Comparison of ENCODE assay signal across 8 mouse cellular contexts in genomic region chrX:7658031-7658784, GRCm38 (mm10). TPM values are rescaled to one million over a fixed set of nuclear protein-coding genes. Genes with fewer than 3 reads are reported as not detected.
DNase-seq lines count a peak whose midpoint lies in the region; ATAC-seq and TF ChIP-seq lines count a peak whose summit lies in the region.

No protein-coding gene starts in this region.

- no peaks in the 10 kb centered on the region for H3K9me3 ChIP-seq in G1E (replicated peaks)
- no peaks in the 10 kb centered on the region for H3K9me3 ChIP-seq in heart, embryonic 14.5 days (ENCODE audit: control insufficient read depth, low read length)

- H3K27me3 ChIP-seq in G1E (ENCODE audit: insufficient read depth, low read length): peaks cover 28% of the 10 kb centered on the region; the same call in 1 of the 2 replicates
- no peaks in the 10 kb centered on the region for H3K27me3 ChIP-seq in heart, embryonic 14.5 days (ENCODE audit: control insufficient read depth, insufficient read depth, low read length)

- 20% methylated on average over 13 of the region's 15 CpGs for WGBS in heart, embryonic 14.5 days

- DNase-seq in G1E (ENCODE audit: low spot score): no peak
- DNase-seq in embryo, embryonic 11 days: peak; percentile 68
- peak; percentile 80 for DNase-seq in kidney, postnatal 10 days
- no peak for DNase-seq in cerebellum, adult 18-20 months
- DNase-seq in layer of hippocampus, postnatal 36 days: no peak

- no peaks in the 10 kb centered on the region for H3K36me3 ChIP-seq in G1E (replicated peaks)
- 0 out of 2 replicates have a peak, but pooled peaks cover 3% of the 10 kb centered on the region for H3K36me3 ChIP-seq in heart, embryonic 14.5 days (ENCODE audit: control insufficient read depth, insufficient read depth, low read length)

- no peak for ATAC-seq in G1E (ENCODE audit: extremely low read depth, insufficient number of reproducible peaks, low FRiP score, poor library complexity, severe bottlenecking)
- ATAC-seq in heart, embryonic 14.5 days (ENCODE audit: insufficient number of reproducible peaks, insufficient read depth, low FRiP score, low read depth): peak; percentile 44
- ATAC-seq in megakaryocyte, adult 5-6 weeks (ENCODE audit: poor library complexity, severe bottlenecking): 0 out of 2 replicates have a peak, but pooled peaks have one; percentile 33
- no peak for ATAC-seq in megakaryocyte-erythroid progenitor cell, adult 5-6 weeks (replicated peaks; ENCODE audit: low FRiP score, low TSS enrichment, poor library complexity, severe bottlenecking)

- no peak for TF ChIP-seq CTCF in G1E (IDR thresholded peaks at IDR 0.05; ENCODE audit: low read depth, low read length)

- peak overlapping the region; percentile 70 to 82 for H3K27ac ChIP-seq in heart, embryonic 14.5 days (replicated peaks in 1 of 2; ENCODE audit: control insufficient read depth in 1 of 2, insufficient read depth in 1 of 2, low read depth in 2 of 2, low read length in 2 of 2)

- peak overlapping the region; percentile 78 for H3K9ac ChIP-seq in heart, embryonic 14.5 days (ENCODE audit: low read length)

- H3K4me1 ChIP-seq in G1E (ENCODE audit: insufficient read depth, low read depth, low read length): peaks cover 9% of the 10 kb centered on the region
- H3K4me1 ChIP-seq in heart, embryonic 14.5 days (ENCODE audit: control insufficient read depth in 2 of 2, insufficient read depth in 2 of 2, low read length in 2 of 2): peaks cover 6 to 8% of the 10 kb centered on the region in 2 experiments; a peak in 2 of 4 replicates

- H3K4me2 ChIP-seq in heart, embryonic 14.5 days (ENCODE audit: low read length): peak overlapping the region; percentile 73

- H3K4me3 ChIP-seq in G1E (ENCODE audit: low read depth, low read length): peak overlapping the region; percentile 23; the same call in 1 of the 2 replicates
- peak overlapping the region; percentile 30 to 54 for H3K4me3 ChIP-seq in heart, embryonic 14.5 days (ENCODE audit: control insufficient read depth in 1 of 2, insufficient read depth in 1 of 2, low read depth in 1 of 2, low read length in 2 of 2)

RNA-seq across cellular contexts. Expression of gene Prickle3, which starts 1.1 kb away (rescaled TPM):
- total RNA-seq in G1E (2014; fragmentation: Nextera tagmentation) (not detected in 2 replicates), G1E (2017) (0.16 and 0.41 TPM in 2 replicates)
- polyA plus RNA-seq in G1E (2012): 0.04 TPM in 2 replicates
- 6.2 and 7.8 TPM in 2 replicates for polyA plus RNA-seq in heart, embryonic 14.5 days (2014; fragmentation: Nextera tagmentation; extraction: Ambion mirVana)
- 7.0 and 8.7 TPM in 2 replicates for total RNA-seq in megakaryocyte, adult 5-6 weeks (2015)
- total RNA-seq in megakaryocyte, adult 5-6 weeks (2017): 7.9 and 9.3 TPM in 2 replicates
- under 1 TPM; 0.62 to 0.99 TPM for total RNA-seq in layer of hippocampus, postnatal 36 days (2021)
- total RNA-seq in megakaryocyte-erythroid progenitor cell, adult 5-6 weeks (2014; fragmentation: Nextera tagmentation): 4.7 and 7.8 TPM in 2 replicates
- total RNA-seq in megakaryocyte-erythroid progenitor cell, adult 5-6 weeks (2017): 0.99 and 1.7 TPM in 2 replicates

RNA-seq across cellular contexts. Expression of gene Plp2, which starts 13.0 kb away (rescaled TPM):
- total RNA-seq in G1E (2014; fragmentation: Nextera tagmentation) (129 and 156 TPM in 2 replicates), G1E (2017) (50.9 and 54.9 TPM in 2 replicates)
- 61.2 and 70.2 TPM in 2 replicates for polyA plus RNA-seq in G1E (2012)
- 194 and 196 TPM in 2 replicates for polyA plus RNA-seq in heart, embryonic 14.5 days (2014; fragmentation: Nextera tagmentation; extraction: Ambion mirVana)
- total RNA-seq in megakaryocyte, adult 5-6 weeks (2015): 987 and 1,037 TPM in 2 replicates
- 267 and 300 TPM in 2 replicates for total RNA-seq in megakaryocyte, adult 5-6 weeks (2017)
- total RNA-seq in layer of hippocampus, postnatal 36 days (2021): 1 to 10 TPM; 5.1 to 5.7 TPM
- 82.2 and 98.3 TPM in 2 replicates for total RNA-seq in megakaryocyte-erythroid progenitor cell, adult 5-6 weeks (2014; fragmentation: Nextera tagmentation)
- total RNA-seq in megakaryocyte-erythroid progenitor cell, adult 5-6 weeks (2017): 26.5 and 29.9 TPM in 2 replicates

RNA-seq across cellular contexts. Expression of gene Syp, which starts 19.9 kb away (rescaled TPM):
- total RNA-seq in G1E (2014; fragmentation: Nextera tagmentation) (0.39 and 0.83 TPM in 2 replicates), G1E (2017) (0.49 and 0.58 TPM in 2 replicates)
- 0.22 and 0.38 TPM in 2 replicates for polyA plus RNA-seq in G1E (2012)
- 0.24 and 2.0 TPM in 2 replicates for polyA plus RNA-seq in heart, embryonic 14.5 days (2014; fragmentation: Nextera tagmentation; extraction: Ambion mirVana)
- 0.50 and 1.5 TPM in 2 replicates for total RNA-seq in megakaryocyte, adult 5-6 weeks (2015)
- total RNA-seq in megakaryocyte, adult 5-6 weeks (2017): 1.2 and 3.7 TPM in 2 replicates
- total RNA-seq in layer of hippocampus, postnatal 36 days (2021): 1,000 to 10,000 TPM; 1,719 to 2,032 TPM
- 0.52 TPM in 1 of 2 replicates, not detected in the other for total RNA-seq in megakaryocyte-erythroid progenitor cell, adult 5-6 weeks (2014; fragmentation: Nextera tagmentation)
- total RNA-seq in megakaryocyte-erythroid progenitor cell, adult 5-6 weeks (2017): 0.72 TPM in 1 of 2 replicates, not detected in the other

RNA-seq across cellular contexts. Expression of gene Magix, which starts 22.8 kb away (rescaled TPM):
- total RNA-seq in G1E (2014; fragmentation: Nextera tagmentation) (not detected in 2 replicates), G1E (2017) (0.12 and 0.27 TPM in 2 replicates)
- polyA plus RNA-seq in G1E (2012): 0.05 TPM in 1 of 2 replicates, not detected in the other
- polyA plus RNA-seq in heart, embryonic 14.5 days (2014; fragmentation: Nextera tagmentation; extraction: Ambion mirVana): 0.54 and 0.74 TPM in 2 replicates
- total RNA-seq in megakaryocyte, adult 5-6 weeks (2015): not detected in 2 replicates
- 0.18 TPM in 1 of 2 replicates, not detected in the other for total RNA-seq in megakaryocyte, adult 5-6 weeks (2017)
- total RNA-seq in layer of hippocampus, postnatal 36 days (2021): under 1 TPM; 0.15 to 0.30 TPM
- total RNA-seq in megakaryocyte-erythroid progenitor cell, adult 5-6 weeks (2014; fragmentation: Nextera tagmentation): 0.17 TPM in 1 of 2 replicates, not detected in the other
- not detected in 2 replicates for total RNA-seq in megakaryocyte-erythroid progenitor cell, adult 5-6 weeks (2017)

RNA-seq across cellular contexts. Expression of gene Gpkow, which starts 38.7 kb away (rescaled TPM):
- 59.1 and 66.0 TPM in 2 replicates for total RNA-seq in G1E (2014; fragmentation: Nextera tagmentation)
- 21.6 and 25.5 TPM in 2 replicates for total RNA-seq in G1E (2017)
- polyA plus RNA-seq in G1E (2012): 6.4 and 11.4 TPM in 2 replicates
- polyA plus RNA-seq in heart, embryonic 14.5 days (2014; fragmentation: Nextera tagmentation; extraction: Ambion mirVana): 33.5 TPM in 2 replicates
- total RNA-seq in megakaryocyte, adult 5-6 weeks (2015): 24.8 and 25.7 TPM in 2 replicates
- total RNA-seq in megakaryocyte, adult 5-6 weeks (2017): 24.2 and 25.7 TPM in 2 replicates
- 10 to 100 TPM; 35.0 to 36.2 TPM for total RNA-seq in layer of hippocampus, postnatal 36 days (2021)
- total RNA-seq in megakaryocyte-erythroid progenitor cell, adult 5-6 weeks (2014; fragmentation: Nextera tagmentation): 28.3 and 53.3 TPM in 2 replicates
- 20.6 and 31.1 TPM in 2 replicates for total RNA-seq in megakaryocyte-erythroid progenitor cell, adult 5-6 weeks (2017)

Comparison
In these comparisons a context has a peak if more than half of its experiments do, and no peak if none do; other contexts are left out.
1. ATAC-seq: peak in heart, embryonic 14.5 days (single experiment) and megakaryocyte, adult 5-6 weeks (single experiment); none in G1E (single experiment) and megakaryocyte-erythroid progenitor cell, adult 5-6 weeks (single experiment).
2. DNase-seq: peak in embryo, embryonic 11 days (single experiment) and kidney, postnatal 10 days (single experiment); none in G1E (single experiment), cerebellum, adult 18-20 months (0 of 2) and layer of hippocampus, postnatal 36 days (0 of 2).
3. RNA of gene Plp2, which starts 13.0 kb away (total RNA-seq): 267 to 1,037 TPM in megakaryocyte, adult 5-6 weeks, 50.9 to 156 TPM in G1E and 26.5 to 98.3 TPM in megakaryocyte-erythroid progenitor cell, adult 5-6 weeks; 5.1 to 5.7 TPM in layer of hippocampus, postnatal 36 days; every median in the first group is over 4 times any median in the second.
4. RNA of gene Syp, which starts 19.9 kb away (total RNA-seq): 1,719 to 2,032 TPM in layer of hippocampus, postnatal 36 days; 0.50 to 3.7 TPM in megakaryocyte, adult 5-6 weeks, 0.39 to 0.83 TPM in G1E and 0.52 to 0.72 TPM in megakaryocyte-erythroid progenitor cell, adult 5-6 weeks; every median in the first group is over 100 times any median in the second.